Mouse (Mus musculus): Measurements from ENCODE around the gene Copb2. TPM values are rescaled to one million over a fixed set of nuclear protein-coding genes. Genes with fewer than 3 reads are reported as not detected.

Gene Copb2
- polyA plus RNA-seq, 1 experiment, result 224 TPM

DNA sequence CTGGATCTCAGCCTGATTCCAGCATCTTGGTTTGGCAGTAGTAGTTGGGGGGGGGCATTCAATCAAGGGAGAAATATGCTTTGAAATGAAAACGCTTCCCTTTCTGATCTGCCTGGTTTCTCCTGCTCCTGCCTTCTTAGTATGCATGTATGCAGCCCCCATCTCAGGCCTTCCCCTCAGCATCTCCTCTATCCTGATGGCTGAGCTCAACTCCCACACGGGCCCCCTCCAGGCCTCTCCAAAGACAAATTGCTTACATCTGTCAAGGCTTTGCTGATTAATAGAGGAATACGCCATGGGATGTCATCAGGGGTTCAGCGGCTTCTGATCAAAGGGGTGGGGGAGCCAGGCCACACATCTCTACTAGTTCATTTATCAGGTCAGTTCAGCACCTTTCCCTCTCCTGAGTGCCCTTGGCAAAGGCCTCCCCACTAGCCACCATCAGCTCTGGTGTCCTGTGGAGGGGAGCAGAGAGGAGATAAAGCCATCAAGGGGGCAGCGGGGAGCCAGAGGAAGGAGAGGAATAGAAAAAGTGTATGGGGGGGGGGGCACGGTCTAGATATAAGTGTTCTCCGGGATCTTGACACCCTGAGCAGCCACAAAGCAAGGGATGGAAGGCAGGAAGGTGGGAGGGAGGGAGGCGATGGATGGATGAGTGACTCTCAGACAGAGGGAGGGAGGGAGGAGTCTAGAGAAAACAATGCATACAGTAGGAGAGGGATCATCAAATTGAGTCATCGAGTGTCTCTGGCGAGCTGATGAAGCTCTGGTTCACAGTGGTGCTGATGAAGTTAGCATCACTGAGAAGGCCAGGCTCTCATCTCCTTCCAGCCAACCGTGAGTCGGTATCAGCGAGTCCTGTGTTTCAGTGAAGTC is 70.0 kb downstream of the Copb2 start:
- Histone ChIP-seq H3K4me3 (ENCODE audit: insufficient read depth, low read length) (no peak overlapping the region), H3K4me1 (ENCODE audit: control insufficient read depth, insufficient read depth, low read length) (no peaks in the 10 kb centered on the region), H3K27ac (ENCODE audit: insufficient read depth, low read length) (no peak overlapping the region)
- no peak for TF ChIP-seq POLR2A (IDR thresholded peaks at IDR 0.05; ENCODE audit: low read depth, low read length)
- no peak for TF ChIP-seq CTCF (IDR thresholded peaks at IDR 0.05; ENCODE audit: borderline replicate concordance, insufficient read depth, low read length)

Other genes starting within 250 kb of the Copb2 start
- 13.0 and 17.1 TPM in 2 replicates for gene Rbp1, start 140.8 kb upstream of the Copb2 start, polyA plus RNA-seq (2011; ENCODE audit: insufficient read length, low read depth, missing spikeins)
- not detected in 2 replicates for gene Rbp2, start 77.6 kb upstream of the Copb2 start, polyA plus RNA-seq (2011; ENCODE audit: insufficient read length, low read depth, missing spikeins)
- gene Mrps22, start 37.9 kb downstream of the Copb2 start, polyA plus RNA-seq (2011; ENCODE audit: insufficient read length, low read depth, missing spikeins), result 29.5 and 33.0 TPM in 2 replicates

All from embryonic fibroblast, embryonic 13.5 days (primary cell).